Mouse (Mus musculus): Measurements from ENCODE around the gene Myod1.
A peak's percentile ranks its signal among the peaks of the same experiment; 100 is the strongest.

Gene Myod1

DNA sequence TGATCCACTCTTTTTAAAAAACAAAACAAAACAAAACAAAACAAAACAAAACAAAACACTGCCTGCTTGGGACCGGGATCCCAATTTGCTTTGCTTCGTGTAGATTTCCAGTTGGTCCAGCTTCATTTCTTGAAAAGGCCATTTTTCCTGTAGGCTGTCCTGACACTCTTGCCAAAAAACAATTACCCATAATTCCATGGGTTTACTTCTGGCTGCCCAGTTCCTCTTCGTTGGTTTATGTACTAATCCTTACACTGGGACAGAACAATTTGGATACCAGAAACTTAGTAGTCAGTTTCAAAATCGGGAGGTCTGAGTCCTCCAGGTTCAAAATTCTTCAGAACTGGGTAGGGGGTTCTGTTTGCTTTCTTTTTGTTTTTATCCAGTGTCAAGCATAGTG lies 14.0 kb downstream of the Myod1 start:
- DNase-seq (ENCODE audit: extremely low read depth, low read depth, low spot score) = no peak

GRCm38 (mm10) chr7:46391701-46392100 lies 15.4 kb downstream of the Myod1 start:
- DNase-seq (ENCODE audit: extremely low read depth, low read depth, low spot score) = no peak

- peak; percentile 4 for DNase-seq (ENCODE audit: extremely low read depth, low read depth, low spot score)
Measured at GRCm38 (mm10) chr7:46393116-46393515, 16.8 kb downstream of the Myod1 start.

- no peak for DNase-seq (ENCODE audit: extremely low read depth, low read depth, low spot score)
Measured at GRCm38 (mm10) chr7:46393718-46394511, 17.6 kb downstream of the Myod1 start.

GRCm38 (mm10) chr7:46394933-46395332 lies 18.7 kb downstream of the Myod1 start:
- no peak for DNase-seq (ENCODE audit: extremely low read depth, low read depth, low spot score)

GRCm38 (mm10) chr7:46395571-46395970 lies 19.3 kb downstream of the Myod1 start:
- DNase-seq (ENCODE audit: extremely low read depth, low read depth, low spot score) = no peak

DNA sequence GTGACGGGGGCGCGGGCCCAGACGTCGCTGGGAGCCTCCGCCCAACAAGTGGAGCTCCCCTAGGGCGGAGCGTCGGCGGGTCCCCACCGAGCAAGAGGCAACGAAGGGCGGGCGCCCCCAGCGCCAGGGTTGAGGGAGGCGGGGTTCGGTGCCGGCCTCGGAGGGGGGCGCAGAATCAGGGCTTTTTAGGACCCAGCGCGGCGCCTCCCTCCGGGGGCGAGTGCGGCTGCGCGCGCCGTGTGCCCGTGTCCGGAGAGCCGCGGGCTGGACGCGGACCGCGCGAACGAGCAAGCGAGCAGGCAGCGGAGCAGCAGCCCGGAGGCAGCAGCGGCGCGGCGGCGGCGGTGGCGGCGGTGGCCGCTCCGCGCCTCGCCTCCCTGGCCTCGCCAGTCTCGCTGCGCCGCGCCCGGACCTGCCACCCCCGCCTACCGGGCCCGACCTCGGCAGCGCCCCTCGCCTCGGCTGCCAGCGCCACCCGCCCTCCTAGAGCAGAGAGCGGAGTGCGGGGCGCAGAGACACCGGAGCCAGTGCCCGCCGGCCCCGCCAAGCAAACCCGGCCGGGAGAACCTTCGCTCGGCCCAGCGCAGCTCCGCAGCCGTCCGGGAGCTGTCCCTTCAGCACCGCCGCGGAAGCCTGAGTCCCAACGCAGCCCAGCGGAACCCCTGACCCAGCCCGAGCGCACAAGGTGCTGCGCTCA lies 20.1 kb downstream of the Myod1 start, which contains the start of gene Kcnc1:
TSS of gene Kcnc1 (plus strand) at position 267 of the 697 bp plus-strand sequence.
- no peak for DNase-seq (ENCODE audit: extremely low read depth, low read depth, low spot score)

DNA sequence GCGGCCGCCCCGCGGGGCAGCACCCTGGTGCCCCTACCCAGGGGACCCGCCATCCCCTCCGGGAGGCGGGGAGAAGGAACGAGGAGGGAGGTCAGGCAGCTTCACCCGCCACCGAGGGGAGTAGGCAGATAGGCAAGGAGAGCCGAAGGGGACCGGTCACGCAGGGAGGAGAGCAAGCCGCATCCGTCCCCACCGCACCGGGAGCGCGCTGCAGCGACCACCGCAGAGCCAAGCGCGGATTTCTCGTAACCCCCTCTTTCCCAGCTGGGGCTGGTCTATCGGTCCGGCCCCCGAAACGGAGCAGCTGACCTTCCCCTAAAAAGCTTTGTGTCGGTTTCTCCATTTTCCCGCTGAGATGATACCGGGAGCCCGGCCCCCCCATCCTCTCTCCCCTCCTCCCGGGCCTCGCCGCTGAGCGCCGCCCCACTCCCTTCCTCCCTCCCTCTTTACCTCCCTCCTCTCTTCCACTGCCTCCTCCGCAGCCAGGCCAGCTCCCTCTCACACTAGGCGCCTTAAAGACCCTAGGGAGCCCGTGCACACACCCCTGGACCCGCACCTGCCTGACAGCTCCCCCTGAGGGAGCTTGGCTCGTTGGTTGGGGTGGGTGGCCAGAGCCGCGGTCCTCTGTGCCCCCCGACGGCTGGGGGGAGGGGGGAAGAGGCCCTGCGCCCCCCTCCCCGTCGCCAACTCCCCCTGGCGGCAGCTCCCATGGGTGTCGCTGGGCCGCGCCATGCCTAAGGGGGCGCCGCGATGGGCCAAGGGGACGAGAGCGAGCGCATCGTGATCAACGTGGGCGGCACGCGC lies 20.9 kb downstream of the Myod1 start:
- no peak for DNase-seq (ENCODE audit: extremely low read depth, low read depth, low spot score)

DNA sequence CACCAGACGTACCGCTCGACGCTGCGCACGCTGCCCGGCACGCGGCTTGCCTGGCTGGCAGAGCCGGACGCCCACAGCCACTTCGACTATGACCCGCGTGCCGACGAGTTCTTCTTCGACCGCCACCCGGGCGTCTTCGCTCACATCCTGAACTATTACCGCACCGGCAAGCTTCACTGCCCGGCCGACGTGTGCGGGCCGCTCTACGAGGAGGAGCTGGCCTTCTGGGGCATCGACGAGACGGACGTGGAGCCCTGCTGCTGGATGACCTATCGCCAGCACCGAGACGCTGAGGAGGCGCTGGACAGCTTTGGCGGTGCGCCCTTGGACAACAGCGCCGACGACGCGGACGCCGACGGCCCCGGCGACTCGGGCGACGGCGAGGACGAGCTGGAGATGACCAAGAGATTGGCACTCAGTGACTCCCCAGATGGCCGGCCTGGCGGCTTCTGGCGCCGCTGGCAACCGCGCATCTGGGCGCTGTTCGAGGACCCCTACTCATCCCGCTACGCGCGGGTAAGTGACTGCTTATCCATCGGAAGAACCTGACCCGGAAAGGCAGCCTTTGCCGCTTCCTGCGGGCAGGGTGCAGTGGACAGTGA lies 21.6 kb downstream of the Myod1 start:
- no peak for DNase-seq (ENCODE audit: extremely low read depth, low read depth, low spot score)

DNA sequence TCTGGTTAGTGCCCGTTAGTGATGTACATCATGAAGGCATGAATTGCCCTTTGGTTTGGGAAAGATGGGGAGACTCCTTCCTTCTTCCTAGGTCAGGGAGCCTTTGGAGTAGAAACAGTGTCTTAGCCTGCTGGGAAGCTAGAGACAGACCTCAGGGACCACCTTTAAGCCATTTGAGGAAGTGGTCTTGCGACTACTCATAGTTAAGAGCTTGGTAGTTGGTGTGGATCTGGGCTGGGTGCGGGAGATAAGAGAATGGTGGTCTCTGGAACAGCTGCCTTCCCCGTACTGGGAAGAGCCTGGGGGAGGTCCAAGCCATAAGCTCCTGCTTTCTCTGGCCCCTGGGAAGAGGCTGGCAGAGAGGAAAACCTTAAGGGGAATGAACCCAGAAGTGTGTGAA lies 22.3 kb downstream of the Myod1 start:
- no peak for DNase-seq (ENCODE audit: extremely low read depth, low read depth, low spot score)

DNA sequence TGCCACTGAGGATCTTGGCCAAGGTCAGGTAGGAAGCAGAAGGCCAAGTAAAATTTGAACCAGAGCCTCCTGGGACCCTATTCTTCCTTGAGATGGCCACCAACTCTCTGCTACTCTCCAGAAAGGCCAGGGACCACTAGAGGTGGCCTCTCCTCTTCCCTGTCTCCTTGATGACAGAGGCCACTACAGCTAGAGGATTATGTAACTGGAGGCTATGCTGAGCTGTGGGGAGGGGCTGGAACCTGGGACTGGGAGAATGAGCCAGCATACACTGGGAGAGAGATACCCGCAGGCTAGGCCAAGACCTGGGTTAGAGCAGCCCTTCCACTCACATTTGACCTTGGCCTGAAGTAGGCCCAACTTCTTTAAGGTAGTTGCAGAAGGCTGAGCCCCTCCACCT lies 23.4 kb downstream of the Myod1 start:
- no peak for DNase-seq (ENCODE audit: extremely low read depth, low read depth, low spot score)

DNA sequence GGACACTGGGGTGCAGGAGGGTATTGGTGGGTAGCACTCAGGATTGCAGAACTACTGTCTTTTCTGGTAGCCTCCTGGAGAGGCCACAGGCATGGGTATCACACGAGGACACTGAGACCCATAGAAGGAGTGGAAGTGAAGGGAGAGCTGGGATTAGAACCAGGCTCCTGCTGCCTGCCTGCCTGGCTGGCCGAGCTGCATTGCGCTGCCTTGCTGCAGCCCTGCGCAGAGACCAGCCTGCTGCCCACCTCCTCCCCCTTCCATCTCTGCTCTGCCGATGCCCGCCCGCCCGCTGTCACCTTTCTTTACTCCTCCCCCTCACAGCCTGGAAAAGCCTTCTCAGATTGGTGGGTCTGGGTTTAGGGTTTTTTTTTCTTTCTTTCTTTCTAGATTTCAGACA lies 24.1 kb downstream of the Myod1 start:
- DNase-seq (ENCODE audit: extremely low read depth, low read depth, low spot score) = no peak

DNA sequence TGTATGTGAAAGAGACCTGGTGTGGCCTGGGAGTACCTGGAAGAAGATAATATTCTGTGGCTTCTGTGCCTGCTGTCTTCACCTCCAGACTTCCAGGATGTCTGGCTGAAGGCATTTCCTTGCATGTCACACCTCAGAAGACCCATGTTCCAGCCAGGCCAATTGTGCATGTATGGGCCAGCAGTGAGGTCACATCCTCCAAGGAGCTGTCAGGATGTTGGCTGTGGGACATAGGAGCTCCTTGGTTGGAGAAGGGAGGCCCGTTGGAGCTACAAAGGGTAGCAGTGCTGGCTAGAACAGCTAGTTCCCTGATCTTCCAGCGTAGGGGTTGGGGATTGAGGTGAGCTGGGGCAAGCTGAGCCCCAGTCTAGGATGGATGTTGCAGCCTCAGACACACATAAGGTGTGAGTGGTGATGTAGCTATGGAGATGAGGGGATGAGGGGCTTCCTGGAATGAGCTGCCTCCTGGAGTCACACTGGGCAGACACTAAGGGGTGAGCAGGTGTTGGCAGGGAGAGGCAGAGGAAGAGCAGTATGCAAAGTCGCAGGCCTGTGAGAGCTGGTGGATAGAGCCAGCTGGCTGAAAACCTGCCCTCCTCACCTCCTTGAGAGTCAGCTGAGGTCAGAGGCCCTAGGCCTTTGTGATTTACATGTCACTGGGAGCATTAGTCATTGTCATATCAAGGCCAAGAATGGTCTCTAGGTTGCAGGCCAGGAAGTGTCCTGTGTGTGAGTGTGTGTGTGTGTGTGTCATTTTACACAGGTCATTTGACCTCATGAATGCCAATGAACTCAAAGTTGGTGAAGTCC lies 25.3 kb downstream of the Myod1 start:
- DNase-seq (ENCODE audit: extremely low read depth, low read depth, low spot score) = no peak

GRCm38 (mm10) chr7:46403616-46404485 lies 27.6 kb downstream of the Myod1 start:
- DNase-seq (ENCODE audit: extremely low read depth, low read depth, low spot score) = no peak

GRCm38 (mm10) chr7:46404756-46405155 lies 28.5 kb downstream of the Myod1 start:
- DNase-seq (ENCODE audit: extremely low read depth, low read depth, low spot score) = no peak

- no peak for DNase-seq (ENCODE audit: extremely low read depth, low read depth, low spot score)
Measured at GRCm38 (mm10) chr7:46408606-46409005, 32.3 kb downstream of the Myod1 start.

DNA sequence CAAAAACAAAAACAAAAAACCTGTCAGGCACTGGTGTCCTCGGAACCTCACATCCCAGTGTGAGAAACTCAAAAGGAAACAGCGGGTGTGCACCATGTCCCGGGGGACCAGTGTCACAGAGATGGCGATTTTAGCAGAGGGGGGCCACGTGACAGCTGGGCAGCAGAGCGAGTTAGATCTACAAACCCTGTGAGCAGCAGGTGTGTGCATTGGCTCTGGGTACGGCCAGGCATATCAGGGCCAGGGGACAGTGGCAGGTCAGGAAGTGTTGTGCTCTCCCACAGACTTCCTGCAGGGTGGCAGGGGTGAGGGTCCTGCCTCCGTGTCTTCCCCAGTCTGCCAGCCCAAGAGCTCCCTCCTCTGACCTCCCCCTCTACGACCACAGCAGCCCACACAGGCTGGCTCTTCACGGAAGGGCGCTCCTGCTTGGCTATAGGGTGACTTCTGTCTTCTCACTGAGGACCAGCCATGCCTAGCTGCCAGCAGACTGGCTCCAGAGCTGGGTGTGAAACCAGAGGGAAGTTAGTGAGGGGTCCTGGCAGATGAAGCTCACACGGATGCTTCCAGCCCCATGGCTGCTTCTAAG lies 33.0 kb downstream of the Myod1 start:
- DNase-seq (ENCODE audit: extremely low read depth, low read depth, low spot score) = no peak

DNA sequence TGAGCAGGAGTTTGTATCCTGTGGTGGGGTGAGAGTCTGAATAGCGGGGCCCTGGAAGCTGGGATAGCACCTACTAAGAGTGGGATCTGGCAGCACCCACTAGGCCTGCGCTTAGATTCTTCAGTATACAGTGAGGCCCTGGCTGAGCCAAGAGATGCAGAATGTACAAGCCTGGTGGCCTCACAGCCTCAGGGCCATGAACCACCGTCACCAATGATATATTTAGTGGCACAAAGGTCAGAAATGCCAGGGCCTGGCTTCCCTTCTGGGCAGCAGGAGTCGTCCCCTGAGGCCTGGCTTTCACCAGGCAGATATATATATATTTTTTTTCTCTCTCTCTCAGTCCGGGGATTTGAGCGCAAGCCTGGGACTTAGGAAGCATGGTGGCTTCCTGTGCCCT lies 34.5 kb downstream of the Myod1 start:
- DNase-seq (ENCODE audit: extremely low read depth, low read depth, low spot score) = no peak

DNA sequence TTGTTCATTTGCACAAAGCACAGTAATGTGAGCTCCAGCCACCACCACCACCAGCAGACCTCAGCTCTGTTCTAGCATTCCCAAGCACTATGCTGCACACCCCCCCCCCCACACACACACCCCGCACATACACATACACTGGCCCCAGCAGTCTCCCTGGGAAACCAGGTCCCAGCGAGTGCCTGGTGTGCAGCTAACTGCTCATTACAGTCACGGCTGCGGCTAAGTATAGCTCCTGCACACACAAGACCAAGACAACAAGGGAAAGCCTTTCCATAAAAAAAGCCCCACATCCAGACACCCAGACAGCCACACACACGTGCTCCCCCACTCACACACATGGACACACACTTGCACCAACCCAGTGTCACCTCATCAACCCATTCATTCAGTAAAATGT lies 36.5 kb downstream of the Myod1 start:
- no peak for DNase-seq (ENCODE audit: extremely low read depth, low read depth, low spot score)

All from fat pad, adult 2 months (tissue).